Mouse (Mus musculus): Measurements from ENCODE around the gene Schip1. TPM values are rescaled to one million over a fixed set of nuclear protein-coding genes. Genes with fewer than 3 reads are reported as not detected.
A peak's percentile ranks its signal among the peaks of the same experiment; 100 is the strongest.

The Schip1 gene
- polyA plus RNA-seq, 1 experiment from 2014 or later: 47.2 TPM

DNA sequence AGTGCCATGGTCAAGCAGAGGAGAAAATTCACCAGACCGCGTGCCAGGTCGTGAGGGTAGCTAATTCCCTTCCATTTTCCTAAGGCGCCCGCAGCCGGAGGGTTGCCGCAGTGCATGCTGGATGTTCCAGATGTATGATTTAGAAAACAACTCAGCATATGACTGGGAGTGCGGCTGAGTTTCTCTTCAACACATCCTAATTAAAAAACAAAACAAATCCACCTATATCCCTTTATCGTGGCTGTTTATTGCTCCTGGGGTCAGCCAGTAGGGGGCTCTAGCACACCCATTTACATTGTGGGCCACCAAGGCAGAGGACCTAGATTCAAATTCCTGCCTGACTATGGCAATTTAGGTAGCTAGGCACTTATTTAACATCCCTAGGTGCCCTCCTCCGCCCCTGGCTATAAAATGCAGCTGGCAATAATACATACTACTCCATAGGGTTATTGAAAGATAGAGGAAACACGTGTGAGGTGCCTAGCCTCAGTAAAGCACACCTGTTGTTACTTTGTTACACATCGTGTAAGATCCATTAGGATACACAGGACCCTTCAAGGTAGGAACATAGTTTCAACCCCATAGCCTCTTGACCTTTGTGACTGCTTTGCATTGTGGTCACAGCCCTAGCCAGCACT, 517.6 kb downstream of the Schip1 start:
- H3K4me3 ChIP-seq (ENCODE audit: low read depth, low read length): no peak overlapping the region
- no peaks in the 10 kb centered on the region for H3K9me3 ChIP-seq (ENCODE audit: control insufficient read depth, low read depth, low read length)
- peak; percentile 42; the same call in 1 of the 2 replicates for ATAC-seq (ENCODE audit: insufficient number of reproducible peaks, insufficient read depth, low FRiP score, low read depth)
- no peaks in the 10 kb centered on the region for H3K27me3 ChIP-seq (ENCODE audit: control insufficient read depth, insufficient read depth, low read length)
- H3K4me1 ChIP-seq (ENCODE audit: control insufficient read depth, insufficient read depth, low read length): peaks cover 29% of the 10 kb centered on the region
- no peak overlapping the region for H3K4me2 ChIP-seq (replicated peaks; ENCODE audit: low read depth, low read length)
- H3K36me3 ChIP-seq (ENCODE audit: control insufficient read depth, insufficient read depth, low read length): no peaks in the 10 kb centered on the region
- WGBS: 81% methylated on average over 12 of the region's 12 CpGs
- no peak overlapping the region for H3K9ac ChIP-seq (replicated peaks; ENCODE audit: low read depth, low read length)
- peak overlapping the region; percentile 34; the same call in 1 of the 2 replicates for H3K27ac ChIP-seq (ENCODE audit: low read length)

DNA sequence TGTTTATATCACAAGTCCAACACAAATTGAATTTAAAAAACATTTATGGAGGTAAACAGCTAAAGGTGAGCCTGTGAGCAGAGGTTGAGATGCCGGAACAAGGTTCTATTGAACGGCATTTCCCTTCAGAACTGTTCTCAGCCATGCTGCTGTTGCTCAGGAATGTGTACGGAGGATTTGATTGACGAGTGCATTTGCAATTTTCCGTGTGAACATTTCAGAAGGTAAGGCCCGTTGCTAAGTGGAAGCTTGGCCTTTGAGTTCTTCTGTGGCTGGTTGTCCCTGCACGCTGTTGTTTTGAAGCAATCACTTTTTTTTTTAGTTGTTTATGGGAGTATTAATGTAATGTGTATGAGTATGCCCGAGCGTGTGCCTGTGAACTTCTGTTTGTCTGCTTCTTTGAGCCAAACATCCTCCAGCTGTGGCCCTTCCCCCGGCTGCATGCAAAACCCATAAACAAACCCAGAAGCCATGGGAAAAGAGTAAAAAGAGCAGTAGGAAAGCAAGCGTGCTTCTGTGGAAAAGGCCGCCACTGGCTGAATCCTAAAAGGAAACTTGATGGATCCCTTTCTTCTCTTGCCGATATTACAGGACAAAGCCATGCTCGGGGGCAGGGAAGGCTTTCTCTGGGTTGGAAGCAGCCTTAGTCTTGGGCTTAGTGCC, 518.6 kb downstream of the Schip1 start:
- H3K4me1 ChIP-seq (ENCODE audit: control insufficient read depth, insufficient read depth, low read length): peaks cover 34% of the 10 kb centered on the region
- no peak for ATAC-seq (ENCODE audit: insufficient number of reproducible peaks, insufficient read depth, low FRiP score, low read depth)
- H3K4me2 ChIP-seq (replicated peaks; ENCODE audit: low read depth, low read length): peak overlapping the region; percentile 30
- H3K36me3 ChIP-seq (ENCODE audit: control insufficient read depth, insufficient read depth, low read length): no peaks in the 10 kb centered on the region
- H3K27ac ChIP-seq (ENCODE audit: low read length): peak overlapping the region; percentile 34; the same call in 1 of the 2 replicates
- no peak overlapping the region for H3K9ac ChIP-seq (replicated peaks; ENCODE audit: low read depth, low read length)
- H3K4me3 ChIP-seq (ENCODE audit: low read depth, low read length): 0 out of 2 replicates have a peak overlapping the region, but pooled peaks have one; percentile 0
- WGBS: 11% methylated on average over 14 of the region's 14 CpGs
- no peaks in the 10 kb centered on the region for H3K9me3 ChIP-seq (ENCODE audit: control insufficient read depth, low read depth, low read length)
- H3K27me3 ChIP-seq (ENCODE audit: control insufficient read depth, insufficient read depth, low read length): no peaks in the 10 kb centered on the region

DNA sequence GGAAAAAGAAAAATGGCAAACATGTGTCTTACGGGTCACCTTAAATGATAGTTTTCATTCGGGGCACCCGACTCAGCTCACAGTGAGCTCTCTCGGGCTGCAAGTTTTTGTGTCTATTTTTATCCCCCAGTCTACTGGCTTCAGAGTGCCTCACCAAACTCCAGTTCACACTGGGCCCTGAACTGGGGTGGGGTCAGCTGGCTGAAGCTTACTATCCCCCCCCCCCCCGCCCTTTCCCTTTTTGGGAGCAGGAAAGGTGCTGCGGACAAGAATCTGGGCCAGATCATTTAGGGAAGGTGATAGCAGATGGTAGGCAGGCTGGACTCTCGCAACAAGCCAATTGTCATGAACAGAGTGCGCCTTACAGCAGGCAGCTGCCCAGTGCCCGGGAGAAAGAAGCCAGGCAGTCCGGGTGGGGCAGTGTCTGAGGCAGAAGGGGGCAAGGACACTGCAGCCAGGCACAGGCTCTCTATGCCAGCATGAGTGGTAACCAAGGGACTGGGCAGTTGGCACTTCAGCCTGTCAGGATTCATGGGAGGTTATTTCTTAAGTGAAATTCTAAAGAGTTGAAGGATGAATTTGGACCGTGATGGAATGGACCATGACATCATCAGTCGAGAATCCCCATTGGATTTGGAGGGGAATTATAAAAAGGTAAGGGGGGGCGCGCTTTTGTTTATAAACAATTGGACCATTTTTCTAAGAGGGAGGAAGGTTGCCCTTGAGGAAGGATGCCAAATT, 519.3 kb downstream of the Schip1 start:
- Histone ChIP-seq H3K36me3 (ENCODE audit: control insufficient read depth, insufficient read depth, low read length) (no peaks in the 10 kb centered on the region), H3K4me3 (ENCODE audit: low read depth, low read length) (no peak overlapping the region), H3K27me3 (ENCODE audit: control insufficient read depth, insufficient read depth, low read length) (no peaks in the 10 kb centered on the region), H3K4me1 (ENCODE audit: control insufficient read depth, insufficient read depth, low read length) (peaks cover 34% of the 10 kb centered on the region), H3K9me3 (ENCODE audit: control insufficient read depth, low read depth, low read length) (no peaks in the 10 kb centered on the region), H3K27ac (ENCODE audit: low read length) (peak overlapping the region; percentile 34; the same call in 1 of the 2 replicates), H3K9ac (replicated peaks; ENCODE audit: low read depth, low read length) (no peak overlapping the region), H3K4me2 (replicated peaks; ENCODE audit: low read depth, low read length) (peak overlapping the region; percentile 30)
- ATAC-seq (ENCODE audit: insufficient number of reproducible peaks, insufficient read depth, low FRiP score, low read depth): no peak
- 44% methylated on average over 13 of the region's 14 CpGs for whole genome bisulfite sequencing

DNA sequence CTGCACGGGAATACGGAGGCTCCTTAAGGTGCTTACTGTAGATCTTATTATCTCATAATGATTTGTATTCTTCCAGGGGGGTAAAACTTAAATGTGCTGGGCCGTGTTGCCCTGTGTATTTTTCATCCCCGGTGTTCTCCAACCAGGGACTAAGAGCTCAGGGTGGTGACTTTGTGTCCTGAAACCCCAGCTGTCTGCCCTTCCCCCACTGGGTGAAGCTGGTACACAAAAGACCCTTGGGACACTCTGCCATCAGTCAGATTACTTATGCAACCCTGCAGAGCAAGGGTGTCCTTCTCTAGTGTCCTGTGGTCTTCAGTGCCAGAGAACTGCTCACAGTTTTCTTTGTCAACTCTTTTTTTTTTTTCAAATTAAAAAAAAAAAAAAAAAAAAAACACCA, 520.6 kb downstream of the Schip1 start:
- no peak overlapping the region for H3K4me3 ChIP-seq (ENCODE audit: low read depth, low read length)
- 82% methylated on average over 4 of the region's 4 CpGs for WGBS
- ATAC-seq (ENCODE audit: insufficient number of reproducible peaks, insufficient read depth, low FRiP score, low read depth): no peak
- H3K9me3 ChIP-seq (ENCODE audit: control insufficient read depth, low read depth, low read length): no peaks in the 10 kb centered on the region
- H3K9ac ChIP-seq (replicated peaks; ENCODE audit: low read depth, low read length): no peak overlapping the region
- H3K36me3 ChIP-seq (ENCODE audit: control insufficient read depth, insufficient read depth, low read length): no peaks in the 10 kb centered on the region
- H3K27ac ChIP-seq (ENCODE audit: low read length): no peak overlapping the region
- H3K4me2 ChIP-seq (replicated peaks; ENCODE audit: low read depth, low read length): no peak overlapping the region
- H3K27me3 ChIP-seq (ENCODE audit: control insufficient read depth, insufficient read depth, low read length): no peaks in the 10 kb centered on the region
- H3K4me1 ChIP-seq (ENCODE audit: control insufficient read depth, insufficient read depth, low read length): peaks cover 35% of the 10 kb centered on the region

- Histone ChIP-seq H3K9ac (replicated peaks; ENCODE audit: low read depth, low read length) (no peak overlapping the region), H3K27ac (ENCODE audit: low read length) (peak overlapping the region; percentile 10; the same call in 1 of the 2 replicates), H3K4me1 (ENCODE audit: control insufficient read depth, insufficient read depth, low read length) (peaks cover 44% of the 10 kb centered on the region), H3K9me3 (ENCODE audit: control insufficient read depth, low read depth, low read length) (no peaks in the 10 kb centered on the region), H3K4me3 (ENCODE audit: low read depth, low read length) (no peak overlapping the region), H3K36me3 (ENCODE audit: control insufficient read depth, insufficient read depth, low read length) (no peaks in the 10 kb centered on the region), H3K4me2 (replicated peaks; ENCODE audit: low read depth, low read length) (no peak overlapping the region), H3K27me3 (ENCODE audit: control insufficient read depth, insufficient read depth, low read length) (no peaks in the 10 kb centered on the region)
- WGBS: 36% methylated on average over 9 of the region's 9 CpGs
- no peak for ATAC-seq (ENCODE audit: insufficient number of reproducible peaks, insufficient read depth, low FRiP score, low read depth)
These were observed 522.1 kb downstream of the Schip1 start for GRCm38 (mm10) chr3:68586646-68587064.

DNA sequence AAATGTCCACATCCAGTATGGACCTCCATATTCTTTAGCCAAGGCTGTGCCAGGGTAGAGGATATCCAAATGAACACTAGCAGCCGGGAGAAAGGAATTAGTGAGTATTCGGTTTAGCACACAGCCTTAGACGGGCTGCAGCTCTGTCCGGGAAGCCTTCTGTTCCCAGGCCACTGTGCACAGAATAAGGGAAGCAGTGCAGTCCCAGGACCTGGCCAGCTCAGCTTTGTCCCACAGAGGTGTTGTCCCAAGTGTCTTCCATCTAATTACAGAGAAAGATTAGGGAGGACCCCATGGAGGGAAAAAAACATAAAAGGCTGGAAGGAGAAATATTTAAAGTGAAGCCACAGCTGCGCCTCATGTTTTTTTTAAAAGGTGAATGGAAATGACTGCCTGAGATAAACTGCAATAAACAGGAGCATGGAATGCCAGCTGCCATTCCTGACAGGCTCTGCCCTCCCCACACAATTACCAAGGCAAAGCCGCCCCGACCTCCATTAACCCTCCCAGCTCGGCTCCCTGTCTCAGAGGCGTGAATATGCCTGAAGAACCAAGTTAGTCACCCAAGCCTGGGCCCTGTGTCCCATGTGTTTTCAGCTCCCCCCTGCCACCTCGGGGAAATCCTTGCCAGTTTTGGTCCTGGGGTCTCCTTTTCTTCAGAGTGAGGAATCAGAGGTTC, 523.1 kb downstream of the Schip1 start:
- Histone ChIP-seq H3K9ac (replicated peaks; ENCODE audit: low read depth, low read length) (no peak overlapping the region), H3K27me3 (ENCODE audit: control insufficient read depth, insufficient read depth, low read length) (no peaks in the 10 kb centered on the region), H3K27ac (ENCODE audit: low read length) (no peak overlapping the region), H3K36me3 (ENCODE audit: control insufficient read depth, insufficient read depth, low read length) (no peaks in the 10 kb centered on the region), H3K4me1 (ENCODE audit: control insufficient read depth, insufficient read depth, low read length) (peaks cover 40% of the 10 kb centered on the region), H3K4me2 (replicated peaks; ENCODE audit: low read depth, low read length) (no peak overlapping the region), H3K9me3 (ENCODE audit: control insufficient read depth, low read depth, low read length) (no peaks in the 10 kb centered on the region), H3K4me3 (ENCODE audit: low read depth, low read length) (no peak overlapping the region)
- 56% methylated on average over 10 of the region's 10 CpGs for WGBS
- ATAC-seq (ENCODE audit: insufficient number of reproducible peaks, insufficient read depth, low FRiP score, low read depth): no peak

- no peak overlapping the region for H3K9ac ChIP-seq (replicated peaks; ENCODE audit: low read depth, low read length)
- no peaks in the 10 kb centered on the region for H3K27me3 ChIP-seq (ENCODE audit: control insufficient read depth, insufficient read depth, low read length)
- no peak for ATAC-seq (ENCODE audit: insufficient number of reproducible peaks, insufficient read depth, low FRiP score, low read depth)
- H3K9me3 ChIP-seq (ENCODE audit: control insufficient read depth, low read depth, low read length): no peaks in the 10 kb centered on the region
- H3K4me2 ChIP-seq (replicated peaks; ENCODE audit: low read depth, low read length): no peak overlapping the region
- no peaks in the 10 kb centered on the region for H3K36me3 ChIP-seq (ENCODE audit: control insufficient read depth, insufficient read depth, low read length)
- 80% methylated on average over 9 of the region's 9 CpGs for WGBS
- no peak overlapping the region for H3K4me3 ChIP-seq (ENCODE audit: low read depth, low read length)
- H3K27ac ChIP-seq (ENCODE audit: low read length): no peak overlapping the region
- H3K4me1 ChIP-seq (ENCODE audit: control insufficient read depth, insufficient read depth, low read length): peaks cover 26% of the 10 kb centered on the region
These were observed 524.7 kb downstream of the Schip1 start for GRCm38 (mm10) chr3:68589220-68589840.

GRCm38 (mm10) chr3:68590436-68590835, 525.8 kb downstream of the Schip1 start:
- H3K4me2 ChIP-seq (replicated peaks; ENCODE audit: low read depth, low read length): no peak overlapping the region

More at GRCm38 (mm10) chr3:68590436-68590835, 525.8 kb downstream of the Schip1 start:
- Histone ChIP-seq H3K9ac (replicated peaks; ENCODE audit: low read depth, low read length) (no peak overlapping the region), H3K4me3 (ENCODE audit: low read depth, low read length) (no peak overlapping the region), H3K27me3 (ENCODE audit: control insufficient read depth, insufficient read depth, low read length) (no peaks in the 10 kb centered on the region), H3K4me1 (ENCODE audit: control insufficient read depth, insufficient read depth, low read length) (peaks cover 24% of the 10 kb centered on the region), H3K9me3 (ENCODE audit: control insufficient read depth, low read depth, low read length) (no peaks in the 10 kb centered on the region), H3K36me3 (ENCODE audit: control insufficient read depth, insufficient read depth, low read length) (no peaks in the 10 kb centered on the region), H3K27ac (ENCODE audit: low read length) (no peak overlapping the region)
- ATAC-seq (ENCODE audit: insufficient number of reproducible peaks, insufficient read depth, low FRiP score, low read depth): peak; percentile 64; the same call in 1 of the 2 replicates
- 28% methylated on average over 8 of the region's 8 CpGs for WGBS
